Mouse (Mus musculus) erythroblast, embryonic 14.5 days (primary cell): Measurements from ENCODE around the gene Man1c1.

Experiments used
- GATA1 ChIP-seq: IDR thresholded peaks from 2 replicates; pipeline ENCODE4 v1.6.1; 2012; ENCODE audit warnings: low read length, inconsistent platforms, mixed read lengths
- TAL1 ChIP-seq: IDR thresholded peaks from 3 replicates; pipeline ENCODE4 v1.6.1; 2012; ENCODE audit warnings: low read length, inconsistent platforms, mixed read lengths

DNA sequence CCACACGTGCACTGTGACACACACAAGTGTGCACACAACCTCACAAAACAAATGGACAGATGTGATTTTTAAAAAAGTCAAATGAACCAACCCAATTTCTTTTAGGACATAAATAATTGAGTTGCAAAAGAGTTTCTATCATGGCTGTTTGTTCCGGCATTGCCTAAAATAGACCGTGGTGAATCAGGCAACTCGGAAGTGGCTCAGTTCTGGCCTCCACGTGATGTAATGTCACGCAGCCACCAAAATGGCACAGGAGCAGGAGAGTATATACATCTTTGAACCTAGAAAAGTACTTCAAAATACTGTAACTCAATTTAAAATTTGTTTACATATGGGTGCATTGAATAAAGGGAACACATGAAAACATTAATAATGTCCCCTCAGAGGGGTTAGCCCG, 118.0 kb downstream of the Man1c1 start:
- TF ChIP-seq TAL1 (no peak), GATA1 (no peak)
